Mouse (Mus musculus): Measurements from ENCODE around the gene Stt3a. TPM values are rescaled to one million over a fixed set of nuclear protein-coding genes. Genes with fewer than 3 reads are reported as not detected.

Stt3a gene
- polyA plus RNA-seq (2015; fragmentation: Nextera tagmentation; extraction: Ambion mirVana): 313 and 370 TPM in 2 replicates

DNA sequence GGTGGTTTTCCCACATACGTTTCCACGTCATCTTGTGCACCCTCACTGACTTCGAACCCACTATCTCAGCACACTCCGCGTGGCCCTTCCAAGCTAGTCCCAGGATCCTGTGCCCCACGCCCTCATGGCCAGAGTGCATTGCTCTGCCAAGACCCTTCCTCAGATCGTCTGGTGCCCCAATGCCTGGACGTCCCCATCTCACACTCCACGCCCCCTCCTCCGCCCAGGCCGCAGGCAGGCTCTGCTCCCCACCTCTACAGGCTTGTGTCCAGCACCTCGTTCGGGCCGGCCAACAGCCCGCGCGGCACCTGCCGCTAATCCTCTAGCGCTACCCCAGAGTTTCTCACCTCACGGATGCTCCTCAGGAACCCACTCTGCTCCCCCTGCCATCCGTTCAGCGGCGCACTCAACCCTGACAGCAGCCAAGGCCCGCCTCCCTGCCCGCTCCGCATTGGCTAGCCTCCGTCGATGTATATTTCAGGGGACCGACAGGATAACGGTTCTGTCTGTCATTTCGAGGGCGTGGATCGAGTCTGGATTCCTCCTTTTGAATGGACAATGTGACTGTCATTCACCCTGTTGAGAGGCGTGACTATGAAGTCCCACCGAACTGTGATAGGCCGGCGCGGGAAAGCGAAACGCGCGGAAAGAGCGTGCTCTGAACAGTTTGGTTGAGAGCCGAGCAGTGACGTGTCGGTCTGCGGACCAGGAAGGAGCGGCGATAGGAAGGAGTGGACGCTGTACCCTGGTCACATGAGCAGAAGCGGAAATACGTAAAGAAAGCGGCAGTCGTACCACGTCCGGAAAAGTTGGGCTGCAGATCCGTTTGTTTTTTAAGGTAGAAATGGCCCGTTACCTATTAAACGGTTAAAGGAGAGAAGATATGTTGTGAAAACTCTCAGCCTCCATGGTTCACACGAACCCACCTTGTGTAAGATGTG, at the start of gene Stt3a:
Gene Stt3a (minus strand): TSS at position 477 of the 941 bp plus-strand sequence.
- Histone ChIP-seq H3K4me1 (replicated peaks) (0 out of 2 replicates have a peak, but pooled peaks cover 4% of the 10 kb centered on the region), H3K27ac (peak within 1 kb of the TSS; percentile 88), H3K9me3 (no peaks in the 10 kb centered on the region), H3K27me3 (replicated peaks) (no peaks in the 10 kb centered on the region), H3K4me2 (replicated peaks) (peak within 1 kb of the TSS; percentile 73), H3K36me3 (peaks cover 6% of the 10 kb centered on the region; the same call in 1 of the 2 replicates), H3K9ac (peak within 1 kb of the TSS; percentile 85), H3K4me3 (replicated peaks) (peak within 1 kb of the TSS; percentile 96)
- peak; percentile 100 for ATAC-seq
- under 1% methylated on average over 60 of the region's 60 CpGs for WGBS

GRCm38 (mm10) chr9:36814486-36814885, 47.0 kb upstream of the Stt3a start:
- Histone ChIP-seq H3K9ac (no peak overlapping the region), H3K27ac (no peak overlapping the region), H3K4me1 (replicated peaks) (no peaks in the 10 kb centered on the region), H3K4me2 (replicated peaks) (no peak overlapping the region), H3K9me3 (no peaks in the 10 kb centered on the region), H3K36me3 (no peaks in the 10 kb centered on the region), H3K4me3 (replicated peaks) (no peak overlapping the region), H3K27me3 (replicated peaks) (no peaks in the 10 kb centered on the region)
- no peak for ATAC-seq
- 66% methylated on average over 3 of the region's 3 CpGs for WGBS

DNA sequence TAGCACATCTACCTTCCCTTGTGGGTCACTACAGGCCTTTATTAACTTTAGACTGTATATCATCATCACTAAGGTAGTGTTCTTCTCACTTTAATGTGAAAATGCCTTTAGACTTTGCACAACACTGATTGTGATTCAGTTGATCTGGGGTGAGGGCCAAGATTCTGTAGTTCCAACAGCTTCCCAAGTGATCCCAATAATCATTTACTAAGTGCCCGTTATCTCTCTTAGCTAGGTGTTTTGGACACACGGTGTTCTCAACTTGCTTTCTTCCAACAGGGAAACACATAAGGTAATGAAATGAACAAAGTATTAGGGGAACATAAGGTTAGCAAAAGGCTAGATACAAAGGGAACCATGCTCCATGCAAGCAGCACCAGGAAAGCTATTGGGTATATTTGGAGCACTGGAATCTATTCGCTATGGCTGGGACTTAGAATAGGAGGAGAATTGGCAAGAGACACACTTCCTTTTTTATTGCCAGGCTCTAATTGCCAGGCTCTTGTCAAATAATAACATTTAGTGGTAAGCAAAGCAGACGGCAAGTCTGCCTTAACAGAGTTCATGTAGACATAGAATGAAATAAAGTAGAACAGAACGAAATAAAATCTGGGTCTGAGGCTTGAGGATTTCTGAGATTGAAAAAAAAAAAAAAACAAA, 40.8 kb upstream of the Stt3a start:
- Histone ChIP-seq H3K4me2 (replicated peaks) (no peak overlapping the region), H3K27ac (no peak overlapping the region), H3K36me3 (no peaks in the 10 kb centered on the region), H3K27me3 (replicated peaks) (no peaks in the 10 kb centered on the region), H3K4me3 (replicated peaks) (no peak overlapping the region), H3K9ac (no peak overlapping the region), H3K9me3 (no peaks in the 10 kb centered on the region), H3K4me1 (replicated peaks) (no peaks in the 10 kb centered on the region)
- WGBS: 68% methylated on average over 5 of the region's 5 CpGs
- no peak for ATAC-seq

- no peak overlapping the region for H3K4me3 ChIP-seq (replicated peaks)
- no peak overlapping the region for H3K27ac ChIP-seq
- no peaks in the 10 kb centered on the region for H3K27me3 ChIP-seq (replicated peaks)
- ATAC-seq: no peak
- H3K4me1 ChIP-seq (replicated peaks): no peaks in the 10 kb centered on the region
- no peaks in the 10 kb centered on the region for H3K9me3 ChIP-seq
- H3K4me2 ChIP-seq (replicated peaks): no peak overlapping the region
- H3K9ac ChIP-seq: no peak overlapping the region
- H3K36me3 ChIP-seq: no peaks in the 10 kb centered on the region
- WGBS: 68% methylated on average over 3 of the region's 3 CpGs
Observed at GRCm38 (mm10) chr9:36805256-36805975, 37.9 kb upstream of the Stt3a start.

DNA sequence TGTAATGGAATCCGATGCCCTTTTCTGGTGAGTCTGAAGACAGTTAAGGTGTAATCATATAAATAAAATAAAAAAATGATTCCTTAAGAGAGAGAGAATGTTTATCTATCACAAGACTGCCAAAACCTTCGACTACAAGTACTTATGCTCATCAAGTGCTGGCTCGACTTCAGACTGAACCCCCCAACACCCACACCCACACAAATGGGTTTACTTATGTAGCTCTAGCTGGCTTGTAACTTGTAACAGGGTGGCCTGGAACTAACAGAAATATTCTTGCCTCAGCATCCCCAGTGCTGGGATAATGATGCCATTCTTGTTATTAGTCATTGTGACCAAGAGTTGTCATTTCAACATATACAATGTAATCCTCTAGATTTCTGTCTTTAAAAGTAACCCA, 36.4 kb upstream of the Stt3a start:
- Histone ChIP-seq H3K36me3 (no peaks in the 10 kb centered on the region), H3K9ac (no peak overlapping the region), H3K4me1 (replicated peaks) (no peaks in the 10 kb centered on the region), H3K4me2 (replicated peaks) (no peak overlapping the region), H3K4me3 (replicated peaks) (no peak overlapping the region), H3K9me3 (no peaks in the 10 kb centered on the region), H3K27me3 (replicated peaks) (no peaks in the 10 kb centered on the region), H3K27ac (no peak overlapping the region)
- 69% methylated on average over 3 of the region's 3 CpGs for WGBS
- ATAC-seq: no peak

DNA sequence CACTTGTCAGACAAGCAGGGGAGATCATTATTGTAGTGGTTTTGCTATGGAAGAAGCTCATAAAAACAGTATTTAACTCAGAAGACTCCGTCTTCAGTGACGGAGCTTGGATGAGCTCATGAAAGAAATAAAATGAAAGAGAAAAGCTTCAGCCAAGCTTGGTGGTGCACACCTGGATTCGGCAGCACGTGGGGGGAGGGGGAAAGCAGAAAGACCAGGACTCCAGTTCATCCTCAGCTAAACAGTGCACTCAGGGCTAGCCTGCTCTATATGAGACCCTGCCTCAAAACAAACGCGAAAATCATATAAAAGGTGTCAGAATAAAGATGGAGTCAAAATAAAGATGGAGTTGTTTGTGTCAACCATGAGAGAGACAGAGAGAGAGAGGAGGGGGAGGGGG, 35.9 kb upstream of the Stt3a start:
- no peak for ATAC-seq
- Histone ChIP-seq H3K36me3 (no peaks in the 10 kb centered on the region), H3K4me3 (replicated peaks) (no peak overlapping the region), H3K4me1 (replicated peaks) (no peaks in the 10 kb centered on the region), H3K9ac (no peak overlapping the region), H3K4me2 (replicated peaks) (no peak overlapping the region), H3K27ac (no peak overlapping the region), H3K9me3 (no peaks in the 10 kb centered on the region), H3K27me3 (replicated peaks) (no peaks in the 10 kb centered on the region)
- 76% methylated on average over 6 of the region's 6 CpGs for WGBS

DNA sequence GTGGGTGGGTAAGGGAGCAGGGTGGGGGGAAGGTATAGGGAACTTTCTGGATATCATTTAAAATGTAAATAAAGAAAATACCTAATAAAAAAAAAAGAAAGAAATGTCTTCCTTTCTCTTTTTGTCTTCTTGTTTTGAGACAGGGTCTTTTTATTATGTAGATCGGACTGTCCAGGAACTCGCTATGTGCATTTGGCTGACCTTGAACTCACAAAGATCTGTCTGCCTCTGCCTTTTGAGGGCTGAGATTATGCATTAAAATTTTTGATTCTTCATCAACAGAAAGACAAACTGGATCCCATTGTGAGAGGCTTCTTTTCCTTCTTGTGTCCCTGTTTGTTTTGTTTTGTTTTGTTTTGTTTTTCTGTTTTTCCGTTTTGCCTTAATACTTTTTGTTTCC, 35.5 kb upstream of the Stt3a start:
- no peak overlapping the region for H3K27ac ChIP-seq
- H3K9me3 ChIP-seq: no peaks in the 10 kb centered on the region
- WGBS: 84% methylated on average over 3 of the region's 3 CpGs
- H3K4me1 ChIP-seq (replicated peaks): no peaks in the 10 kb centered on the region
- no peaks in the 10 kb centered on the region for H3K27me3 ChIP-seq (replicated peaks)
- no peaks in the 10 kb centered on the region for H3K36me3 ChIP-seq
- H3K9ac ChIP-seq: no peak overlapping the region
- H3K4me2 ChIP-seq (replicated peaks): no peak overlapping the region
- no peak overlapping the region for H3K4me3 ChIP-seq (replicated peaks)
- ATAC-seq: no peak

DNA sequence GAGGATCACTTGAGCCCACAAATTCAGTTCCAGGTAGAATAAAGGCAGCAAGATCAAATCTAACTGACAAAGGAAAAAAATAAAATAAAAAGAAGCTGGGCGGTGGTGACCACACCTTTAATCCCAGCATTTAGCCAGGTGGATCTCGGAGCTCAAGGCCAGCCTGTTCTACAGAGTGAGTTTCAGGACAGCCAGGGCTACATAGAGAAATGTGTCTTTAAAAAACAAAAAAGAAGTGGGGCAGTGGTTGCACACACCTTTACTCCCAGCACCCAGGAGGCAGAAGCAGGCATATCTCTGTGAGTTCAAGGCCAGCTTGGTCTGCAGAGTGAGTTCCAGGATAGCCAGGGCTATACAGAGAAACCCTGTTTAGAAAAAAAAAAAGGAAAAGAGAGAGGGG, 34.5 kb upstream of the Stt3a start:
- no peak overlapping the region for H3K4me2 ChIP-seq (replicated peaks)
- no peak for ATAC-seq
- 75% methylated on average over 2 of the region's 2 CpGs for WGBS
- H3K4me1 ChIP-seq (replicated peaks): no peaks in the 10 kb centered on the region
- H3K27ac ChIP-seq: no peak overlapping the region
- H3K9ac ChIP-seq: no peak overlapping the region
- no peaks in the 10 kb centered on the region for H3K27me3 ChIP-seq (replicated peaks)
- H3K4me3 ChIP-seq (replicated peaks): no peak overlapping the region
- no peaks in the 10 kb centered on the region for H3K36me3 ChIP-seq
- H3K9me3 ChIP-seq: no peaks in the 10 kb centered on the region

GRCm38 (mm10) chr9:36796781-36797555, 29.5 kb upstream of the Stt3a start, which contains the start of gene Ei24:
Gene Ei24, minus strand, starts transcription at chr9:36797393.
- Histone ChIP-seq H3K27ac (peak within 1 kb of the TSS; percentile 70), H3K9me3 (no peaks in the 10 kb centered on the region), H3K9ac (peak within 1 kb of the TSS; percentile 99), H3K4me3 (replicated peaks) (peak within 1 kb of the TSS; percentile 99), H3K4me1 (replicated peaks) (peaks cover 5% of the 10 kb centered on the region; the same call in 1 of the 2 replicates), H3K4me2 (replicated peaks) (peak within 1 kb of the TSS; percentile 67), H3K36me3 (no peaks in the 10 kb centered on the region), H3K27me3 (replicated peaks) (no peaks in the 10 kb centered on the region)
- WGBS: under 1% methylated on average over 66 of the region's 66 CpGs
- peak; percentile 100 for ATAC-seq

DNA sequence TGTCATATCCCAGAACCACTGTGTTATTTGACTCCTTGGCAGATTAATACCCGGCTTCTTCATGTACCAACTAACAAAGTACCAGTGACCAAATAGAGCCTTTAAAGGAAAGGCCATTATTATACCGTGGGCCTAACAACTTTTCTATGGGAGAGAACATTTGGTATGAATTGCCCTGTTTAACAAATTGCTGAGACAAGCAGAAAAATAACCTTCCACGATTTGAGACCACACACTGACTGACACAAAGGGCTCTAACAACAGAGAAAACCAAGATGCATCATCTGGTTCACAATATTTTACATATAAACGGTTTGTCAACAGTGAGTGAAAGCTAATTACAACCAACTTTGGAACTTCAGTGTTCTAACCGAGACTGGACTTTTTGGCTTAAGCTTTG, 28.7 kb upstream of the Stt3a start:
- H3K4me3 ChIP-seq (replicated peaks): peak overlapping the region; percentile 99
- no peak for ATAC-seq
- H3K9me3 ChIP-seq: no peaks in the 10 kb centered on the region
- H3K27ac ChIP-seq: no peak overlapping the region
- peak overlapping the region; percentile 67 for H3K4me2 ChIP-seq (replicated peaks)
- peak overlapping the region; percentile 99 for H3K9ac ChIP-seq
- H3K36me3 ChIP-seq: no peaks in the 10 kb centered on the region
- H3K4me1 ChIP-seq (replicated peaks): peaks cover 5% of the 10 kb centered on the region; the same call in 1 of the 2 replicates
- H3K27me3 ChIP-seq (replicated peaks): no peaks in the 10 kb centered on the region
- 19% methylated on average over 5 of the region's 5 CpGs for WGBS

DNA sequence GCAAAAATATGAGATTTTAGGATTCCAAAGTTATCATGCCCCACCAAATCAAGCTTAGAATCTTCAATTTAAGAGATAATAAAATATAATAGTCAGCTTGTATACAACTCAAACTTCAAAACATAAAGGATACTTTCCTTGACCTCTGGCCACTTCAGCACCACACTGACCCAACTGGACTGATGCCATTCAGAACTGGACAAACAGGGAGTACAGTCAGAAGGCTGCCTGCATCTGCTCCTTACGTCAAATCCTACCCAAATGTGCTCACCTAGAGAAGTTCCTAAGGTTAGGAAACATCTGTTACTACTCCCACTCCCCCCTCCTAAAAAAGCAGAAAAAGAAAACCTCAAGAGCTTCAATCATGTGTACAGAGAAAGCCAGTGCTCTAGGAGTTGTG, 28.1 kb upstream of the Stt3a start:
- H3K4me2 ChIP-seq (replicated peaks): peak overlapping the region; percentile 67
- H3K4me1 ChIP-seq (replicated peaks): peaks cover 5% of the 10 kb centered on the region; the same call in 1 of the 2 replicates
- no peak overlapping the region for H3K9ac ChIP-seq
- WGBS: 81% methylated on average over 1 of the region's 1 CpGs
- H3K36me3 ChIP-seq: peaks cover 3% of the 10 kb centered on the region; the same call in 1 of the 2 replicates
- no peak for ATAC-seq
- H3K9me3 ChIP-seq: no peaks in the 10 kb centered on the region
- H3K27me3 ChIP-seq (replicated peaks): no peaks in the 10 kb centered on the region
- no peak overlapping the region for H3K4me3 ChIP-seq (replicated peaks)
- H3K27ac ChIP-seq: no peak overlapping the region

All from intestine, embryonic 15.5 days (tissue).